Mouse (Mus musculus): ENCODE data around the gene Grik4.

GRCm38 (mm10) chr9:42486913-42487312, 457.4 kb downstream of the Grik4 start:
- no peak for TF ChIP-seq POLR2A (IDR thresholded peaks at IDR 0.05; ENCODE audit: control insufficient read depth, low read depth, low read length)
- TF ChIP-seq CTCF (IDR thresholded peaks at IDR 0.05; ENCODE audit: control insufficient read depth, insufficient read depth, insufficient replicate concordance, low read depth, low read length): no peak
